Mouse (Mus musculus): ENCODE data around the gene Adam26a. TPM values are rescaled to one million over a fixed set of nuclear protein-coding genes. Genes with fewer than 3 reads are reported as not detected.

Gene Adam26a
- not detected in 2 replicates for polyA plus RNA-seq (2015; fragmentation: Nextera tagmentation; extraction: Ambion mirVana)

GRCm38 (mm10) chr8:43576607-43577006 is at the start of gene Adam26a:
Adam26a (minus strand) TSS chr8:43576707.

GRCm38 (mm10) chr8:43528006-43528405 is 48.5 kb downstream of the Adam26a start, which contains the start of gene Adam26b:
Adam26b (minus strand) TSS chr8:43528106.

Other genes with a start within 250 kb of the Adam26a start
- gene Adam26b, start 48.6 kb downstream of the Adam26a start, polyA plus RNA-seq (2015; fragmentation: Nextera tagmentation; extraction: Ambion mirVana) = not detected in 2 replicates
- not detected in 2 replicates for gene Gm5346, start 50.6 kb upstream of the Adam26a start, polyA plus RNA-seq (2015; fragmentation: Nextera tagmentation; extraction: Ambion mirVana)
- not detected in 2 replicates for gene Adam34, start 133.3 kb upstream of the Adam26a start, polyA plus RNA-seq (2015; fragmentation: Nextera tagmentation; extraction: Ambion mirVana)